Mouse (Mus musculus) mouse trophoblast stem cell (cell line): ENCODE measurements around the gene Tom1l1.

ENCODE experiments used
- in situ Hi-C, 2 experiments: fragments of 300-500 bp; cut with MseI, MboI; formaldehyde crosslinking; loops; 2 replicates in 1 of 2; 3 replicates in 1 of 2; pipeline ENCODE4 v1.15.1; 2025

The Tom1l1 gene

GRCm38 (mm10) chr11:90675479-90676110 is 12.6 kb downstream of the Tom1l1 start:
- in situ Hi-C loops, result no loop called here

GRCm38 (mm10) chr11:90667325-90667724 is 20.8 kb downstream of the Tom1l1 start:
- in situ Hi-C loops, result no loop called here

GRCm38 (mm10) chr11:90666916-90667315 is 21.2 kb downstream of the Tom1l1 start:
- in situ Hi-C loops, result no loop called here

DNA sequence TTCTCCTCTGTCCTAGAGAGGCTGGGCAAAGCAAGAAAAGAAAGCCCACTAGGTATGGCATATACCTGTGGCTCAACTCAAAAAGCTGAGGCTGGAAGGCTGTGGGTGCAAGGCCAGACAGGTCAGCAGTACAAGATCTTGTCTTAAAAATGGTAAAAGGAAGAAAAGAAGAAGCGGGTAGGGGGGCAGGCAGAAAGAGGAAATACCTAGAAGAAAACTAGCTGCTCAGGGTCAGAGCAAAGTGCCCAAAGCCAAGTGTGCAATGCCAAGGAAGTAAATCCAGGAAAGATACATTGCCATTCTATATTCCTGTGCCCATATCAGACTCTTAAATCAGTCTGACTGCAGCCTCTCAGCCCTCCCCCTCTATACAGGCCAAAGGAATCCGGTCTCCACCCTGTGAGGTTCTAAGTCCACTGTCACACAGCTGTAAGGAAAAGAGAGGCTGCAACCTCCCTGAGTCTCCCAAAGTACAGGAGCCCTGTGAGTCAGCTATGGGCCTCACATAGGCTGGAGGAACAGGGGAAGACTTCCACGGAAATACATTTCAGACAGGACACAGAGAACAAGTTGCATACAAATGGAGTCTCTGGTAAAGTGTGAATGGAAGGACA is 21.9 kb downstream of the Tom1l1 start:
- in situ Hi-C loops, result no loop called here

DNA sequence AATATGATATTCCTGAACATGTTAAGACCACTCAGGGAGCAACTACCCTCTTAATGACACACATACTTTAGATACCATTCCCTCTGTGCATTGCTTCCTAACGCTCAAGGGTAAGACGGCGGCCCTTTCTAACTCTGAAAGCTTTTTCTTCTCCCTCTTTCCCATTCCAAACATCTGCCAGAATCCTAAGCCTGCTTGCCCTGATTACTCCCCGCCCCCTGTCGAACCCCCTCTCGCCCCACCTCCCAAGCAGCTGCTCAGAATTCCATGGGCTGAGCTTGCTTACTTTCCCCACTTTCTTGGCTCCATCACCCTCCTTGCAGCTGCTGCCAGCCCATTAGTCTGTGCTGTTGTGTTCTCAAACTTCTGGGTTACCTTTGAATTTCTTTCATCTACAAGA is 23.0 kb downstream of the Tom1l1 start:
- in situ Hi-C loops, result no loop called here

- in situ Hi-C loops, result no loop called here
Measured at GRCm38 (mm10) chr11:90664345-90664986, 23.7 kb downstream of the Tom1l1 start.

DNA sequence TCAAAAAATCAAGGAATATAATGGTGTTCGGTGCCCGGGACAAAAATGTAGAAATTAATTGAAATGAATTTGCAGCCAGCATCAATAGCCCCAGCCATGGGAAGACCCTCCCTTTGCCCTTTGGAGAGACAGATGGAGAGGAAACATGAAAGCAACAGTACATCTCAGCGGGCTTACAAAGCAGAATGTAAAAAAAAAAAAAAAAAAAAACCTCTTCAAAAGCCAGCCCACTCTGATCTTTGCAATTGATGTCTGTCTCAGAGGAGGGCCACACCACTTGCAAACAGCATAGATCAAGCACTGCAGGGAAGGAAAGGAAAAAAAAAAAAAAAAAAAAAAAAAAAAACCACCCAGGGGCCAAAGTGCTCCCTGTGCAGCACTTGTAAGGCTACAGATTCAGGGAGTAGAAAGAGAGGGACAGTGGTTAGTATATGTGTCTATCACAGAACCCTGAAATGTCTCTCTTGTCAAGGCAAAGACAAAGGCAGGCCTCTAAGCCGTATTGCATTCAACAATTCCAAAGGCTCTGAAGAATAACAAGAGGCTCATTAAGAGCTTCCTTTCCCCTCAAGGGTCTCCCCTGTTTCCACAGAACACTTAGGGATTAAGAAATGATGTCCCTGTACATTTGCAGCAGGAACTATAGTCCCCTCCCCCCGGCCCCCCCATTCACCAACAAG is 24.4 kb downstream of the Tom1l1 start:
- in situ Hi-C loops, result no loop called here

- in situ Hi-C loops, result no loop called here
Measured at GRCm38 (mm10) chr11:90663052-90663451, 25.1 kb downstream of the Tom1l1 start.

GRCm38 (mm10) chr11:90660662-90661061 is 27.5 kb downstream of the Tom1l1 start:
- in situ Hi-C loops, result no loop called here

GRCm38 (mm10) chr11:90657527-90657926 is 30.6 kb downstream of the Tom1l1 start:
- in situ Hi-C loops, result no loop called here

- in situ Hi-C loops, result no loop called here
Measured at GRCm38 (mm10) chr11:90652603-90653002, 35.6 kb downstream of the Tom1l1 start.

GRCm38 (mm10) chr11:90650231-90650885 is 37.8 kb downstream of the Tom1l1 start:
- in situ Hi-C loops, result no loop called here

GRCm38 (mm10) chr11:90649777-90650176 is 38.4 kb downstream of the Tom1l1 start:
- in situ Hi-C loops, result no loop called here

GRCm38 (mm10) chr11:90638312-90638830 is 49.8 kb downstream of the Tom1l1 start:
- in situ Hi-C loops, result no loop called here

- in situ Hi-C loops, result no loop called here
Measured at GRCm38 (mm10) chr11:90637440-90638311, 50.5 kb downstream of the Tom1l1 start, which contains the start of the genes Stxbp4 and Cox11. Gene Stxbp4, minus strand, starts transcription at chr11:90638084. Gene Cox11, plus strand, starts transcription at chr11:90638173.

DNA sequence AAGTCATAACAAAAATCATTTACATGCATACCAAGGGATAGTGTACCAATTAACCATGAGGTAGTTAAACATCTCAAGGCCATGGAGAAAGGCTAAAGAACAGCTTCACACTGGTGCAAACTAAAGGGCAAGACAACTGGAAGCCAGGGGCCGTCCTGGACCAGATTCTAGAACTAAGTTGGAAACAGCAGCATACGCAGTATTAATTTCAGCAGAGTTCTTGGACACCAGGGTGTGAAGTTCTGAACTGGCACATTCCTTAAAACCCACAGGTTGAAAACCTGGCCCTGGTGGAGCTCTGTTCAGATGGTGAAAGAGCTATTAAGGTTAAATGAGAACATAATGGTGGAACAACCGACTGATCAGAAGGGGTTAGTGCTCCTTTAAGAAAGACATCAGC is 53.5 kb downstream of the Tom1l1 start:
- in situ Hi-C loops, result no loop called here

- in situ Hi-C loops, result no loop called here
Measured at GRCm38 (mm10) chr11:90632480-90632879, 55.7 kb downstream of the Tom1l1 start.

DNA sequence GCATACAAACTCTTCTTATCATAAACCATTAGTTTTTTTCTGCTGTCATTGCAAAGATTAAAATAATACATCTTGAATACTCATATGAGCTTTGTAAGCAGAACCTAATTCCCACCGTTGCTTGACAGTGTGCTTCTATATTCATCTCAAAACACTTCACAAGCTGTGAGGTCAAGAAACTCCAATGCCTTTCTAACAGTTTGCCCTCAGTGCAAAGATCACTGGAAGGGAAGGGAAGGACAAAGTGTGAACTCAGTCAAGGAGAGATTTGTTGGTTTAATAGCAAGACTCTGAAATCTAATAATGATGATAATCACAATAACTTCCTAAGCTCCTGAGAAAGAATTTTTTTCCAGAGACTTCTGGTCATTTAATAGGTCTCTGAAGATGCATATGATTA is 60.4 kb downstream of the Tom1l1 start:
- in situ Hi-C loops, result no loop called here

DNA sequence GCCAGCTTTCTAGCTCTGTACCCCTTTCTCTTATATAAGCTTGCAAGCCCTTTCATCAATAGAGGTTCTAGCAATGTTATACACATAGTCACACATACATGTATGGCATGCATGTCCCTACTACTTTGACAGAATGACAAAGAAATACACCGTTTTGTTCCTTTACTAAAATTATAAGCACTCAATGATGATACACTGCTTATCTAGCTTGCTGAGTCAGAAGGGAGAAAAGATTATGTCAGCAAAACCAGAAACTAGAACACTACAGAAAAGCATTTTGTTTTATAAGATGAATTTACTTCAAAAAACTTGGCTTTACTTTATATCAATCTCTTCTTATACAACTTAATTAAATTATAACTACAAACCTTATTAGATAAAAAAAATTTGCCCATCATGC is 63.0 kb downstream of the Tom1l1 start:
- in situ Hi-C loops, result no loop called here

GRCm38 (mm10) chr11:90623477-90623876 is 64.7 kb downstream of the Tom1l1 start:
- in situ Hi-C loops, result loop anchor here in 1 of 2 experiments (5.0 kb wide), 1 partner anchor 306 kb away; no protein-coding TSS in a partner anchor
